Mouse (Mus musculus) Muller cell, postnatal 12 days (primary cell): ENCODE data around the gene Xylt1.

ENCODE experiments used
- DNase-seq: peaks from one replicate; pipeline ENCODE4 v3.0.0-alpha.2; 2015; ENCODE audit errors: inconsistent ontology term

Gene Xylt1

DNA sequence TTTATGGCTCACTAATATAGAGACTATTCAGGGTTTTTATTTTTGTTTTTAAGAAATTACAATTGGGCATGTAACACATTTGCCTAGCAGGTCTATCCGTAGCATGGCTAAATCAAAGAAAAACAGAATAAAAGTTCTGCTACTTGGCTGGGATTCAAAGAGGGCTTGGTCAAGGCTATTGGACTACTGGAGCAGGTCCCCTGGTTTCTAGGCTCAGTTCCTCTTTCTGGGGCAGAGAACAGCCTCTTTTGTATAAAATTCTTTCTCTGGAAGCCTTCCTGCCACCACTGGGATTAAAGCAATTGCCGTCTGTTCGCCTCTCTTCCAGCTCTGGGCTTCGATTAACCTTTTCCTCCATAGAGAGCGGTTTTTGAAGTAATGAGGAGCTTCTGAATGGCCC, 100.1 kb downstream of the Xylt1 start:
- DNase-seq = no peak

DNA sequence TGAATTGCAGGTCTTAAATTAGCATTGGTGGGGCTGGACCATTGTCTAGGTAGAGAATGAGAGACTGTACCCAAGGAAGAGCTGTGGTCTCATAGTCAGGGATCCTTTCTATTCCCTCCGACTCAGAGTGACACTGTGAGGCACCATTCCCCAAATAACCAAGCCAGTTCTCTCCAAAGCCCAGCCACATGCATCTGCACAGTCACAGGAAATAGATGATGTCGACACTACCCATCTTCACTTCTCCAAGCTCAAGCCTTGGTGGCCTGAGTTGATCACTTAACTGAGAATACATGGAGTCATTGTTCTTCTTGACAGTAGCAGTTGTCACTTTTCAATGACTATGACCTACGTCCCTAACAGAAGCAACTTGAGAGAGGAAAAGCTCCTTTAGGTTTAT, 100.6 kb downstream of the Xylt1 start:
- no peak for DNase-seq

DNA sequence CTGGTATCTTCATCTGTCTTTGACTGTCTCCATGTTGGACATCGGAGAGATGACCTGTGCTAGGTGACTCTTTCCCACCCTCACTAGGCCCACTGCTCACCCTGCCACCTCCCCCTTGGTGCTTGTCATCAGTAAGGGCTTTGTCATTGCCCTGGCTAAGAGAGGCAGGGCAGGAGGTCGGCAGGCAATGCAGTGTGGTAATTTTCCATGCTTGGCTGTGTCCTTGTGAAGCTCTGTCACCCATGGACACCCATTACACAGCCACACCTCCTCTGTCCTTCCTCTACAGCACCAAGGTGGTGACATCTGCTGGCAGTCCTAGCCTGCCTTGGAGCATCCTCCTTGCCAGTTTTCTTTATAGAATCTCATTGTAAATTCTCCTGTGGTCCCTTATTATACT, 101.9 kb downstream of the Xylt1 start:
- no peak for DNase-seq

DNA sequence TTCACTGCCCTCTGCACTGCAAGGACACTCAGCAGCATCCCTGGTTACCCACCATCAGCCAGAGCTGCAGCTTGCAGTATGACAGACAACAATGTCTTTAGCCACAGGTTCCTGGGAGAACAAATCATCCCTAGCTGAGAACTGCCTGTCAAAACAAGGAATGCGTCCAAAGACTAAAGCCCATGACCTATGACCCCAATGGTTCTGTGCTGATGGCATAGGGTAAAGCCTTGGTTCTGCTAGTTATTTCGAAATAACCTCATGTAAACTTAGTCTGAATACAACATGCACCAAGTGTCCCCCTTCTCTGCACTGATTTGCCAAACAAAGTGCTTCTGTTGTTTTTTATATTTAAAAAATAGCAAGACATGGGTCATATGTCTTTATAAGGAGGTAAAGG, 103.8 kb downstream of the Xylt1 start:
- no peak for DNase-seq

DNA sequence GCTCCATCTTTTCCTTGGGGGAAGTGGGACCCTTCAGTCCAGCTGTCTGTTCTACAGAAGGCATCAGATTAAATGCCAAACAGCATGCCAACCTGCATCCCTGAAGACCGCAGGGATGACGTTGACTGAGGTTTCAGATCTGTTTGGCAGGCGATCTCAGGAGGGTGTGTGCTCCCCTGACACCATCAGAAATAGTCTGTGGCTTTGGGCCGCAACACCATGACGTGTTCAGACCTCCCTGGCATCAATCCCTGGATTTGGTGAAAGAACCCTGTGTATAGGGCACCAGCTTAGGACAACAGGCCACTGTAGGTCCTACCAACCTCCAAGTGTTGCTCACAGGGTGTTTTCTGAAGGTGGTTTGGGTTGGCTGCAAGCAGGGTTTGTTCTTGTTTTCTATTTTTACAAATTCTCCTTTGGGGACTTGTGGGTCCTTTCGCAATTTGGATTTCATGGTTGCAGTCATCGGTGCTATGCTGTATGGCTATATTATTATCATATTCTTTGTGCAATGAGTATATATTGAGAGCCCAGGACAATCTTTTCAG, 104.3 kb downstream of the Xylt1 start:
- no peak for DNase-seq

DNA sequence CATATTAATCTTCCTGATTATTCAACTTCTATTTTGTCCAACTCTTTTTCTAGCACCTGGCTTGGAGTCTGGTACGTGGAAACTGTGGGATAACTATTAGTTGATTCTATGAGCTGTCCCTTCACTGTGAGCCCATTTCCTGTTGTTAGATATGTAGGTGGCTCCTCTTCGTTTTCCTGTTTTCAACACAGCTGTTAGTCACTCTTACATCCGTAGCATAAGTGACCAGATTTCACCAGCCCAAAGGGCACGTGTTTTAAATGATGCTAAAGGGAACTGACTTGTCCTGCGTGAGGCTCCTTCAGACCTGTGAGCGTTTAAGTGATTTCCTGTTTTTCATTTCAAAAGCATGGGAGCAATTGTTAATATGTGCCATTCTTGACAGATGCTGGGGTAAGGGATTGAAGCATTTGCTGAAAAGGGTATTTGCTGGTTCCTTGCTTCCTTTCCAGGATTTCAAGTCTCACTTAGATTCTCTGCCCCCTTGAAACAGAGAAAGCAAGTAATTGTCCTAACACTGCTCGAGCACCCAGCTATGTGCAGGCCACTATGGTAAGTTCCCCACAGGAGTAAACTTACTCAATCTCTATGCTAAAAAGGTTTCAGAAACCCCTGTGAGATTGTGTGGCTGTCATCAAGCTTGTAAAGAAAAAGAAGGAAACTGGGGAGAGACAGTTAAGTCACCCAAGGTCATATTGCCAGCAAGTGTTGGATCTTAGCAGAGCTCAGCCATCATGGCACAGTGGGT, 105.8 kb downstream of the Xylt1 start:
- DNase-seq = no peak

DNA sequence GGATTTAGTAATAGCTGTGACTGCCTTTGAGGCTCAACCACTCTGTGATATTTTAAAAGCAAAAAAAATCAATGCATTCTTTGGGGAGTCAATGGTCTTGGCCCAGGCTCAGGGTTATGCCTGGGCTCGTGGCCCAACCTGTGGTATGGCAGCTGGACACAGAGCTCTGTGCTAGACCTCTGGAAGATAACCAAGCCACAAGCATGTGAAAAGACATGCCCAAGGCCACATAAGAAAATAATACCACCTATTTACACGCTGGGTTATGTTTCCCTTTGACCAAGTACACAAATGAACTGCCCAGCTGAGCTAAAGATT, 106.4 kb downstream of the Xylt1 start:
- DNase-seq = peak; percentile 88

DNA sequence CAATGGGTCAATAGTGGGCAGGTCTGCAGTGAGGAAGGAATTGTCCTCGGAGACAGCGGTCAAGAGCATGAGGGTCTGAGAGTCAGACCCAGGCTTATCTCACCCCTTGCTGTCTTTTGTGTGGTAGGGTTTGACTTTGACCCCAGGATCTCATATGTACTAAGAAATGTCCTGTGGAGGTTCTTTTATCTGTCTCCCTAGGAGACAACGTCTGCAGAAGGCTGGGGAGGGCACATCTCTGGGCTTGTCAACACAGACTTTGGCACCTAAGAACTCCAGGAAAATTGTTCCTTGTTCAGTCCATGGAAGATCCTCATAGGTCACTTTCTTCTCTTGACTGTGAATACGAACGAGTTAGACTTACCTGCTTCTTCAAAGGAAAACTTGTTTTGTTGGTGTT, 109.2 kb downstream of the Xylt1 start:
- DNase-seq = no peak

DNA sequence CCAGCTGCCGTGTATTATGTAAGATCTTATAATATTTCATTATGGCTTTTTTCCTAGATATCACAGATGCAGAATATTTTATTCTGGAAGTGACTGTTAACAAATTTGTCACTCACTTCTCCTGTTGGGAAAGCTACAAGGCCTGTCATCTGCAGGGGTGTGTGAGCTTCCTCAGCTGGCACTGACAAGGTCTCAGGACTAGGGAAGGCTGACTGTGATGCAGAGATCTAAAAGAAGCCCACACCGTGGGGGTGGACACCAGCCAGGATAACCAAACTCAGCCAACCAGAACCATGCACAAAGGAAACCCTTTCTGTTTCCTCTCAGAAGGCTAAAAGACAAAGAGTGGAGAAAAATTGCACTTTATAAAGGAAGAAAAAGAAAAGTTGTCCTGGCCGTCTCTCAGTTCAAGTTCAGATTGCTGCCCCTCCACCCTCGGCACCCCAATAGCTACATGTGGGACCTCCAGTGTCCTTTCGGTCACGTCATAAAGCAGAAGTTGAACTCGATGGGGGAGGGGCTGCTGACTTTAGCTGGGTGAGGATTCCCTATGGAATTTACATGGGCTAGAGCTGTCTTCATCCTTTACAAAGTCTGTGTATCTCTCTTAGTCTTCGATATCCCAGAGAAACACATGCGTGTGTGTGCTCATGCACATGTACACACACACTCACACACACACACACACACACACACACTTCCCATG, 109.9 kb downstream of the Xylt1 start:
- no peak for DNase-seq

DNA sequence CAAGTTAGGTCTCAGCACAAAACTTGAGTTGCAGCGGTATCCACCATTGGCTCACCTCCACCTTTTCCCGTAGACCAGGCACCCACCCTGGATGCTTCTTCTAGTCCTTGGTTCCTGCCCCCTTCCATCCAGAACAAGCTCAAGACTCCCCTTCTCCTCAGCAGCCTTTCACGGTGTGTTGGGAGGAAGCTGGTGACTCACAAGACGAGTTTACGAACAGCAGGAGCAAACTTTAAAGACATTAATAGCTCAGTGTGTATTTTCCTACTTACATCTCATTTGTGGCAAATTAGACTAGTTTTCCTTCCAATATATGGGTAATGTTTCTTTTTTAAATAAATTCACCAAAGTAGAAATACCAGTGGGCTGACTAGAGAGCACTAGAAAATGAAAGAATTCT, 110.7 kb downstream of the Xylt1 start:
- no peak for DNase-seq

DNA sequence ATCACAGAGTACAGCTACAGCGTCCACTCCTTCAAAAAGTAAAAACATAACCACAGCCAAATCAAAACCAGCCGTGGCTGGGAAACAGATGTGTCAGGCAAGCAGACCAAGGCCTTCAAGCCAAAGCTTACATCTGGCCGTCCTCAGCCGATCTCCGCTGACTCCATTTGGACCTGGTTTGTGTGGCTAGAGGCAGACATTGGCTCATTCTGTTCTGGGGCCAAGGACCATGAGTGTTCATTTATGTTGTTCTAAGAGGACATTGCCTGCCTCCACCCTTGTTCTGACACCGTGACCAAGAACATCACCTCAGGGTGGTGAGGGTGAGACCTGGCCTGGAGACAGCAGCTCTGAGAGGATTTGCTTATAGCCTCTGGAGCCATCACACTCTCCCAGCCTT, 113.4 kb downstream of the Xylt1 start:
- DNase-seq = no peak

DNA sequence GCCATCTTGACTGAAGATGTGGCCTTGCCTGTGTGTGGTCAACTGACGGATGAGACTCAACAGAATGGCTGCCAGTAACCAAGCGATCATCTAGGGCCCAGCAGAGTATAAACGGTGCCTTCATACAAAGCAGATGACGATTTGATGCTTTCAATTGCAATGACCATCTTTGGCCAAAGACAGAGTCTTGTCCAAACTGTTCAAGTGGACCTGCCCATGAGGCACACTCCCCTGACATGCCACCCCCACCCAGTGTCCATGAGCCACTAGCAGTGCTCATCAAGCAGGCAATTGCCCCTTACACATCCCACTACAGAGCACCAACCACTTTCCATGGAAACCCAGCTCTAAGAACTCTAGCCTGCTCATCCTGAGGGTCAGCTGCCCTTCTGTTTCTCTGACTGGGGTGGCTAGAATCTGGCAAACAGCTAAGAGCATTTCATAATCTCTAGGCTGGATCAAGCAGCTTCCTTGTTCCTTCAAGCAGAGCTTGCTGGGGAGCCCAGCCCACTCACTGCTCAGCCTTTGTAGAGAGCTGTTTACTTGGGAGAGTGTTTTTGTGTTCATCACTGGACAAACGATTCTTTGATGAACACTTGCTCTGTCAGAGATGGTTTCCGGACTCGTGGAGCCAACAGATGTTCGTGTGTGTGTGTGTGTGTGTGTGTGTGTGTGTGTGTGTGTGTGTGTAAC, 114.0 kb downstream of the Xylt1 start:
- DNase-seq = no peak

DNA sequence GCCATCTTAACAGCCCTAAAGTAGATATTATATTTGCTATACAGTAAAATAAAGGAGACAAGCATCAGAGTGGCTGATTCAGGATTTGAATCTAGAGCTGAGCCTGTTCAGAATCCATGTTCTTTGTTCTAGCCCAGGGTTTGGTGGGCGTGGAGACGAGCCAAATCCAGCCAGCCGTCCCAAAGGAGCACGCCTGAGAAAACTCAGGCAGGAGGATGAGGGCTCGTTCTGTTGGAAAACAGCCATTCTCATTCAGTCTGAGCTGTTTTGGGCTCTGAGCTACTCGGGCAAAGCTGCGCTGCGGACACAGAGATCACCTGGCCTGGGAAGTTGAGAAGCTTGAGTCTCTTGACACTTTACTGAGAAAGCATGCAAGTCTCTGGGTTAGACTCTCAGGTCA, 115.0 kb downstream of the Xylt1 start:
- no peak for DNase-seq

DNA sequence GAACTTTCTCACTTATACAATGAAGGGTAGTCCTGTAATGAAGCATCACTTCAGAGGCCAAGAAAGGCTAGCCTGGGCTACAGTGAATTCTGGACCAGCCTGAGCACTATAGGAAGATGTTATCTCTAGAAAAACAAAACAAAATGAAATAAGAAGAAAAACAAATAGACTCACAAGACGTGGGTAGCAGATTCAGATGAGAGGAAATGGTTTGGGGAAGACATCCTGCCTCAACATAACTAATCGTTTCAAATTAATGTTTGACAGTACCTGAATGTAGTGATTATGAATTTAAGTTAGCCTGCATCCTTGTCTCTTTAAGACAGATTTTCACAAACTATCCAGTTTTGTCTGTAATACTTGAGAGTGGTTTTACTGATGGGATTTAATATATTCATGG, 117.4 kb downstream of the Xylt1 start:
- DNase-seq = no peak

DNA sequence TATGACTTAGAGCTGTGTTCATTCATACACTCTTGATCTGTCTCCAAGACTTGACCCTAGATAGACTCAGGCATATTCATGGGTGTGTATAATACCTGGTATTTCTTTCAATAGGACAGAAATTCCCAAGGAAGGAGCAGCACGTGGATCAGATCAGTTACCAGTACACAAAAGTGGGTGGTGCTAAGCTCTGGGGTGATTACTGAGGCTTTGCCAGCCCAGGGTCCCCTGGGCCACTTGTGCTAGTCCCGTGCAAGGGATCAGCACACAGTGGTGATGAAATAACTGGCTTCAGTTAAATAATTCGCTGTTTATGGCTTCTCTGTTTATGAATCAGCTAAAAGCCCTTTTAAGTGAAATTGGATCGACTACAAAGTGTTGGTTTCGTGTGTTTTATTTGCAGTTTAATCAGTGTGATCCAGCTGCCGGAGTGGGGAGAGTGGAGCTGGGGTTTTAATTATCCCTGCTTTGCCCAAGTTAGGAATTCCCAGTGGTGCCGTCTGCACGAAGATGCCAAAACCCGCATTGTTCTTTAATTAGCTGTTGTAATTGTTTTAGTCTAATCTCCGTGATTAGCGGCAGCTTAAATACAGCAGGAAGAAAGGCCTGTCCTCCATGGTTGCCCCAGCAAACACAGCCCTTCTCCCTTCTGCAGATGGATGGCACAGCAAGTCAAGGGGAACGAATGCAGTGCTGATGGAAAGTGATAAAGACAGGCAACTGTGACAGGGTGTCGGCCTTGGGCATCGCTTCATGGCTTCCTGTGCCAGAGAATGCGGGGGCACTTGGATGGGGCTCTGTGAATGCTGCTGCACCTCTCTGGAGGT, 120.8 kb downstream of the Xylt1 start:
- peak; percentile 58 for DNase-seq

DNA sequence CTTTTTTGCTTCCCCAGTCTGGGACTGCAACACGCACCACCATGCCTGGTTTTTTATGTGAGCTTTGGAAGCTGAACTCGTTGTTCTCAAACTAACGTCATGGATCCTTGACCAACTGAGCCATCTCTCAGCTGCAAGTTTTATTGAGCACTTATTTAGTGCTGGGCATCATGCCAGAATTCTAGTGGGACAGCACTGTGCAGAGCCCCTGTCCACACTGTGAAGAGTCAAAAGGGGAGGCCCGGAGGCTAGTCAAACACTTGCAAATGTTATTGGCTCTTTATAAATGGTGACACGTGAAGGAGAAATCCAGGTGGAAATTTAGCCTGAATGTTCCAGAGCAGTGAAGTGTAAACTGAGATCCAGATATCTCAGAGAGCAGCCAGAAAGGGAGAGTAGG, 121.6 kb downstream of the Xylt1 start:
- no peak for DNase-seq

DNA sequence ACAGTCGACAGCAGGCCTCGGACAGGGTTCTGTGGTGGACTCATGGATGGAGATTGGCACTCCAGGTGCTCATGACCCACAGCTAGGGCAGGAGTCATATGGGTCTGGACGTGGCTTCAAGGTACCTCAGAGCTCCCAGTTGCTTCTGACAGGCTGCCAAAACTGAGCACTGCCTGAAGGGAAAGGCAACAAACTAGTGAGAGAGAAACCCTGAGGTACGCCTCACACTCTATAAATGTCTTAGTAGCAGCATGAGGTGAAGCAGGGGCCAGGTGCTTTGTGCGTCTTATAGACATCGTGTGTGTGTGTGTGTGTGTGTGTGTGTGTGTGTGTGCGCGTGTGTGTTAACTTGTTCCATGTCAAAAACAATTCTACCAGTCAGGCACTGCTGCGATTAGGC, 122.9 kb downstream of the Xylt1 start:
- DNase-seq = no peak

DNA sequence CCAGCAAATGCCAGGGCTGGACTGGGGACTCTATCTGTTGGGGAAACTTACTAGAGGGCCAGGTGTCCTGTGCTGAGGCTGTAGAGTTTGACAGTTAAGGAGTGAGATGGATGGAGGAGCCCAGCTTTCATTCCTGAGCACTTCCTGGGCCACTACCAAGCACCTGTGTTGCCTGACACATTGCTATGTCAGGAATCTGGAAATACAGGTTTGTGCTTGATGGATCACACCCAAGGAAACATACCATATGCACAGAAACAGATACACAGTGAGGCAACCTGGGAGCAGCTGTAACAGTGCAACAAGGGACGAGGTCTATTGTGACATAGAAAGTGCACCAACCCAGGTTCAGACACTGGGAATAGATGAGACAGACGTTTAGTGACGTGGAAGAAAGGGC, 125.0 kb downstream of the Xylt1 start:
- no peak for DNase-seq

DNA sequence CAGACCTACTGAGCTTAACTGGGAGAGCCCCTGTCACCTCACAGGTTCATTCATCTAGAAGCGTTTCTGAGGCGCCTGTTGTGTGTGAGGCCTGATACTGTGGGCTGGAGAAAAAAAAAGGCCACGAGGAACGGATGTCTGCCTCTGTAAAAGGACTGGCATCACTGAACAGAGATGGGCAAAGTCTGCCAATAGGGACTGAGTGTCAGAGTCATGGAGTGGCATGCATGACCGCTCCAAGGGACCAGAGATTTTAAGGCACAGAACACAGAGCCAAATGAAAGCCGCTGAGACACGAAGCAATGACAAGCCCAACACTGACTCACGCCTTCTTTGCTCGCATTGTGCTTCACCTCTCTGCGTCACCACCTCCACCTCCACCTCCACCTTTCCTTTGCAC, 126.6 kb downstream of the Xylt1 start:
- no peak for DNase-seq

DNA sequence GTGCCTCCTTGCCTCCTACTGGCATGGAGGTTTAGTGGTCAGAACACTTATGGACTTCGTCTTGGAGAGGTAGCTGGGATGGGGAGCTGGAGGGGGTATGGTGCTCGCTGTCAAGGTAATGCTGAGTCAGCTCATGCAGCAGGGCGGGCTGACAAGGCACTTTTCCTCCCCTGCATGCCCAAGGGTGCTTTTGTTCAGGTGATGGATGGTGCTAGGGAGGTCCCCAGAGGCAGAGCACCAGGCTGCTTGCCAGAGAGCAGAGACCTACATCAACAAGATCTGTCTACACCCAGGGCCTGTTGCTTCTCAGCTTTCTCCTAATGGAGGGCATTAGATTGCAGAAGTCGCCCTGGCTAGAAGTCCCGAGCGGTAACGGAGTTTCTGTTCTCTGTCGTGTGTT, 127.3 kb downstream of the Xylt1 start:
- DNase-seq = no peak

DNA sequence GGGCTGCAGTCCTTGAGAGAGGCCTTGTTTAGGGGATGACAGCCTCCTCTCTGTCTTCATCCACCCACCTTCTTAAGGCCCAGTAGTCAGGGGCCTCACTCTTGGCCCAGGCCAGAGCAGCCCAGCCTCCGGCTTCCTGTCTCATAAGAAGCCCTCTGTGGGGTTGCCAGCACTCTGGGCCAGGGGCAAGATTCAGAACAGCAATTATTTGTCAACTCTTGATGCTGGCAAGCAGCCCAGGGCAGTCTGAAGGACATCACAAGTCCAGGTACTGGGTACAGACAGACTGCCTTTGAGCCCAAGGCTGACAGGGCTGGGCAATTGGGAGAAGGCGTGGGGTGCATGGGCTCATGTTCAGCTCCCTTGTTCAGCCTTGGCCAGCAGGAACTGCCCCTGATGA, 129.3 kb downstream of the Xylt1 start:
- DNase-seq = no peak

DNA sequence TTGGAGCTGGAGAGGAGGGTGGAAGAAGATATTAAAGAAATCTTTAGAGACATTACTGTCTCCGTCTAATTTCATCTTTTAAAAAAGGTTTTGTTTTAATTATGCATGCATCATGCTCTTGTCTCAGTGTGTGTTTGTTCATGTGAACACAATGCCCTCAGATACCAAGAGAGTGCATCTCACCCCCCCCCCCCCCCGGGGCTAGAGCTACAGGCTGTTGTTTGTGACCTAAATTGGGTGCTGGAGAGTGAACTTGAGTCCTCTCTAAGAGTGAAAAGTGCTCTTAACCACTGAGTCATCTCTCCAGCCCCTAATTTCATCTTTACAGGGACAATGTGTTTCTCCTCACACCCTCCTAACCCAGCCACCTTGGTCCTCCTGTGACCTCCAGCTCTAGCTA, 131.5 kb downstream of the Xylt1 start:
- DNase-seq = no peak
